Mouse (Mus musculus) spleen, adult 2 months (tissue): ENCODE measurements at regions not wholly inside any gene's neighbourhood (a gene's known extent, or its start where the extent isn't known, plus 50 kb on each side); places are given as distances from the start of the nearest gene placed in this dataset.

Experiments used
- CTCF ChIP-seq: fragments of 200-500 bp; IDR thresholded peaks from 2 replicates; pipeline ENCODE4 v1.5.1; 2011; ENCODE audit warnings: mild to moderate bottlenecking, inconsistent platforms; ENCODE audit not compliant: insufficient read depth, insufficient read length, insufficient replicate concordance; ENCODE audit errors: extremely low read depth
- POLR2A ChIP-seq: fragments of 200-500 bp; IDR thresholded peaks from 2 replicates; pipeline ENCODE4 v1.6.1; 2011; ENCODE audit warnings: low read depth, low read length, inconsistent platforms

GRCm38 (mm10) chr1:73535726-73536265, 520.1 kb upstream of the Tnp1 start:
- TF ChIP-seq CTCF (no peak), POLR2A (no peak)
